Mouse (Mus musculus) E14TG2a.4 (cell line): ENCODE measurements around the gene Tlr8.
A peak's percentile ranks its signal among the peaks of the same experiment; 100 is the strongest.

Experiments
- H3K27me3 ChIP-seq: 2 replicates; pipeline ENCODE4 v1.6.1; 2014; ENCODE audit warnings: low read length, control low read depth; ENCODE audit not compliant: insufficient read depth
- H3K36me3 ChIP-seq: 2 replicates; pipeline ENCODE4 v1.6.1; 2014; ENCODE audit warnings: low read length, control low read depth; ENCODE audit not compliant: insufficient read depth
- H3K4me1 ChIP-seq: replicated peaks from 2 replicates; pipeline ENCODE4 v1.6.1; 2014; ENCODE audit warnings: low read depth, low read length, control low read depth
- H3K4me3 ChIP-seq: replicated peaks from 2 replicates; pipeline ENCODE4 v1.5.1; 2014; ENCODE audit warnings: mild to moderate bottlenecking, low read length
- H3K9me3 ChIP-seq: 2 replicates; pipeline ENCODE4 v1.6.1; 2014; ENCODE audit warnings: low read length, control low read depth
- CTCF ChIP-seq: conservative IDR thresholded peaks from 2 replicates; pipeline ENCODE4 v1.5.1; 2014; ENCODE audit warnings: low read length
- NANOG ChIP-seq: IDR thresholded peaks from 2 replicates; pipeline ENCODE4 v1.6.1; 2014; ENCODE audit warnings: borderline replicate concordance, low read length, mixed read lengths
- POU5F1 ChIP-seq: IDR thresholded peaks from 2 replicates; pipeline ENCODE4 v1.6.1; 2014; ENCODE audit warnings: low read length, borderline replicate concordance

Tlr8 gene

GRCm38 (mm10) chrX:167229819-167230218 is 34.3 kb downstream of the Tlr8 start:
- Histone ChIP-seq H3K4me1 (peaks cover 58% of the 10 kb centered on the region), H3K36me3 (no peaks in the 10 kb centered on the region), H3K27me3 (no peaks in the 10 kb centered on the region), H3K4me3 (no peak overlapping the region), H3K9me3 (no peaks in the 10 kb centered on the region)
- TF ChIP-seq POU5F1 (no peak), NANOG (no peak), CTCF (no peak)

DNA sequence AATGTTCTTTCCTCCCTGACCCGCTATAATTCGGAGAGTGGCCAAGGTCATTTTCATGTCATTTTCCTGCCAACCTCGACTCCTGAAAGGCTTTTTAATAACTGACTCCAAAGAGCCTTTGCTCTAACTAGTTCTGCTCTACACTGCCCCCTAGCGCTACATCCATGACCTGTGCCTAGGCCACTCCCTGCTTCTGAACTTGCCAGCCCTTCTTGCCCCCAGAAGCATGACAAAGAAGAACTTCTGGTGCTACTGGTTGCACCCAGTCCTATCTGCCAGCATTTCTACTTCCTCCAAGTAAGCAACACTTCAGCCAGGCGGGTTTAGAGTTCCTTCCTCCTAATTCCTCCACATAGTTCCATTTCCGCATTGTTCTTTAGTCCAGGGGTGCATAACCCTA is 34.9 kb downstream of the Tlr8 start:
- Histone ChIP-seq H3K27me3 (no peaks in the 10 kb centered on the region), H3K9me3 (no peaks in the 10 kb centered on the region), H3K4me1 (peaks cover 58% of the 10 kb centered on the region), H3K36me3 (no peaks in the 10 kb centered on the region), H3K4me3 (no peak overlapping the region)
- TF ChIP-seq CTCF (peak; percentile 58), POU5F1 (no peak), NANOG (no peak)

DNA sequence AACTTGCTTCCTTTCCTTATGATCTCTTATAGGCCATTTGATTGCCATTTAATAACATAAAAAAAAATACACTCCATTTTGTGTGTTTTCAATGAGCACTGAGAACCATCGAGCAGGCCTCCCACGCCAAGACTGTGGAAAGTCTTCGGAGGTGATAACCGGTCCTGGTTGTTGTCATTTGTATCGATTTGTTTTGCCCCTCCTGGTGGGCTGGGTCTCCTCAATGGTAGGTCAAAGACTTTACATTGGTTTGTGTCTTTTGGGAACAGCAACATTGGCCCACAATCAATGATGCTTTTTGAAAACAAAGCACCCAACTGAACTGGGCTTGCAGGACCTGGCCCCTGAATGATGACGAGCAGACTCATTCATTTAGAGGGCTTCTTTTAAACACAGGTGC is 36.4 kb downstream of the Tlr8 start:
- TF ChIP-seq POU5F1 (no peak), CTCF (no peak), NANOG (no peak)
- H3K36me3 ChIP-seq, result no peaks in the 10 kb centered on the region
- peaks cover 51% of the 10 kb centered on the region for H3K4me1 ChIP-seq
- H3K9me3 ChIP-seq, result no peaks in the 10 kb centered on the region
- H3K27me3 ChIP-seq, result no peaks in the 10 kb centered on the region
- H3K4me3 ChIP-seq, result no peak overlapping the region

DNA sequence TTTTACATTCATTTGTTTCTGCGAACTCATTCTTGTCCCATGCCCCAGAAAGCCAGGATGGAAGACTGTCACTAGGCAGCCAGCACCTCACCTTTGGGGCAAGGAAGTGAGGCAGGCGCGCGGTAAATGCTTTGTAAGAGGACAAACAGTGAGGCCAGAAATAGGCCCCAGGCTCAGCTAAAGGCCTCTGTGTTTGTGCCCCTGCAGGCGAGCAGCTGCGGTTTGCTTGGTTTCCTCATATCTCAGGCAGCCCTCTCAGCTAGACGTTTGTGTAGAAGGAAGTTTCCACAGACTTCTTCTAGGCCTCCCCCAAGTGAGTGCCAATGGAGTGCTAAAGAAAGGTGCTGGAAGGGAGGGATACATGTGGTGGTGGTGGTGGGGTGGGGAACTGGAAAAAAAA is 37.0 kb downstream of the Tlr8 start:
- peaks cover 45% of the 10 kb centered on the region for H3K4me1 ChIP-seq
- no peaks in the 10 kb centered on the region for H3K27me3 ChIP-seq
- TF ChIP-seq CTCF (no peak), NANOG (no peak), POU5F1 (no peak)
- H3K9me3 ChIP-seq, result no peaks in the 10 kb centered on the region
- no peaks in the 10 kb centered on the region for H3K36me3 ChIP-seq
- H3K4me3 ChIP-seq, result peak overlapping the region; percentile 29; the same call in 1 of the 2 replicates

- H3K4me3 ChIP-seq, result peak overlapping the region; percentile 29; the same call in 1 of the 2 replicates
- peaks cover 39% of the 10 kb centered on the region for H3K4me1 ChIP-seq
- no peaks in the 10 kb centered on the region for H3K9me3 ChIP-seq
- TF ChIP-seq CTCF (no peak), POU5F1 (no peak), NANOG (no peak)
- H3K36me3 ChIP-seq, result no peaks in the 10 kb centered on the region
- no peaks in the 10 kb centered on the region for H3K27me3 ChIP-seq
Measured at GRCm38 (mm10) chrX:167226570-167226969, 37.6 kb downstream of the Tlr8 start.

DNA sequence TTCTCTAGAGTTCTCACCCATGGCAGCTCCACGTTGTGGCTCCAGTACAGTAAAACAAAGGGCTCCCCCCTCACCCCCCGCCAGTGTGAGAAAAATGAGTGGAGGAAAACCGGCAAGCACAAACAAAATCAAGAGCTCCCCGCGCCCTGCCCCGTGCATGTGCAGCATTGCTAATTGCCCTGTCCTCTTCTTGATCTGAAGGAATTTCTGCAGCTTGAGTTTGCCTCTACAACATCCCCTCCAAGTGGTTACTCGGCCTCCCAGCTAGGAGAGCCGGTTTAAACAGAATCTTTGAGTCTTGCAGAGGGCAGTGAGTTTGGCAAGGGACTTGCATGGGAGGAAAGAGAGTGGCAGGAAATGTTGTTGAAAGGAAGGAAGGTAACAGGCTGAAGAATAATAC is 51.4 kb downstream of the Tlr8 start:
- H3K36me3 ChIP-seq, result no peaks in the 10 kb centered on the region
- H3K4me3 ChIP-seq, result peak overlapping the region; percentile 56
- H3K27me3 ChIP-seq, result no peaks in the 10 kb centered on the region
- H3K4me1 ChIP-seq, result peaks cover 19% of the 10 kb centered on the region
- no peaks in the 10 kb centered on the region for H3K9me3 ChIP-seq
- TF ChIP-seq POU5F1, result no peak
- no peak for TF ChIP-seq NANOG
- TF ChIP-seq CTCF, result no peak

DNA sequence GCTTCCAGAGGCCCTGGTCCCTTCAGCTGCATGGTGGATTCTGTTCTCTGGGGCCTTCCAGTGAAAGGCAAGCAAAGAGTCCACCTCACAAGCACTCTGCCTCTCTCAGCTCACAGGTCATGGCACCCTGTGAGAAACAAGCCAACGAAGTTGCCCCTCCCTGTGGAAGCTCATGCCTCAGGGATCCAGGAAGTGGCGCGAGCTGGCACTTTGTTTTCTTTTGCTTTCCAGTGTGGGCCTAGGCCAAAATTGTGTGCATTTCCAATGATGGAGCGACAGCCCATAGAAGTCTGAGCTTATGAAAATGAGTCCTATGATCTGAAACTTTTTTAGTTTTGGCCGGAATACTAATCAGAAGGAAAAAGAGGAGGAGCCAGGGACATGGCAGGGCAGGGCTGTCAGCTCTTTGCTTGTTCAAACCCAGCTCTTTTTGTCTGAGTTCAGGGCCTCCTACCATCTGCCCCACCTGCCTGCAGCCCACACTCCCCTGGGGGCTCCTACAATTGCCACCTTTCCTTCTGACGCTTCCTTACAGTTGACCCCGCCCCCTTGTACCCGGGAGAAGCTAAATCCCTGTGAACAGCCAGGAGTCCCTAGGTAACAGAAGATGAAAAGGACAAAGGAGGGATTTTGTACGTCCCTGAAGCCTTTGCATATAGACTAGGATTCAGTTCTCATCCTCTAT is 52.1 kb downstream of the Tlr8 start:
- H3K9me3 ChIP-seq, result no peaks in the 10 kb centered on the region

GRCm38 (mm10) chrX:167210319-167210728 is 53.8 kb downstream of the Tlr8 start:
- H3K4me1 ChIP-seq, result peaks cover 30% of the 10 kb centered on the region
- no peaks in the 10 kb centered on the region for H3K9me3 ChIP-seq
- H3K4me3 ChIP-seq, result peak overlapping the region; percentile 13; the same call in 1 of the 2 replicates
- no peak for TF ChIP-seq CTCF
- H3K27me3 ChIP-seq, result no peaks in the 10 kb centered on the region
- peaks cover 9% of the 10 kb centered on the region for H3K36me3 ChIP-seq

More for the DNA sequence above, 52.1 kb downstream of the Tlr8 start:
- Histone ChIP-seq H3K27me3 (no peaks in the 10 kb centered on the region), H3K4me1 (peaks cover 19% of the 10 kb centered on the region), H3K36me3 (peaks cover 3% of the 10 kb centered on the region), H3K4me3 (peak overlapping the region; percentile 56)
- TF ChIP-seq NANOG, result no peak
- no peak for TF ChIP-seq CTCF
- TF ChIP-seq POU5F1, result no peak

DNA sequence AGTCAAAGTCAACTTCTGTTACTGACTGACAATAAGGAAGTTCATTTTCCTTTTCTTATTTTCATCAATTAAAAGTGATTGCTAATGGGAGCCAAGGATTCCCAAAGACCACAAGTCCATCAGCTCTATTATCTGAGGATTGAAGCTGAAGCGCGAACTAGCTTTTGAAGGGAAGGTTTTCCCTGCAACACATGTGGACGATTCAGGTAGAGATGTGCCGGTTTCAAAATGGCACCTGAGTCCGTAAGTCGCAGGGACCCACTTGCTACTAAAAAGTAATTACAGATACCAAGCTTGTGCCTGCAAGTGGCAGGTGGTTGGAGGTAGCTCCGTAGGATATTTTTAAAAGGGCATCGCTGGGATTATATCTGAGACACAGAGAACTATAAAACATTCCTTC is 54.3 kb downstream of the Tlr8 start:
- Histone ChIP-seq H3K4me1 (peaks cover 30% of the 10 kb centered on the region), H3K4me3 (peak overlapping the region; percentile 86), H3K9me3 (no peaks in the 10 kb centered on the region), H3K36me3 (peaks cover 9% of the 10 kb centered on the region), H3K27me3 (no peaks in the 10 kb centered on the region)
- TF ChIP-seq CTCF (no peak), POU5F1 (no peak), NANOG (no peak)
